Mouse (Mus musculus) kidney, adult 2 months (tissue): Measurements from ENCODE around the gene Vps25.

Experiments
- CTCF ChIP-seq: fragments of 200-500 bp; conservative IDR thresholded peaks from 2 replicates; pipeline ENCODE4 v1.5.1; 2011; ENCODE audit warnings: low read depth, mild to moderate bottlenecking, control low read depth, low read length, moderate library complexity, mixed read lengths; ENCODE audit not compliant: insufficient read depth, insufficient read length
- POLR2A ChIP-seq: fragments of 200-500 bp; IDR thresholded peaks from one replicate; pipeline ENCODE4 v1.6.1; 2011; ENCODE audit warnings: low read depth, low read length, control low read depth

- TF ChIP-seq CTCF = no peak
- no peak for TF ChIP-seq POLR2A
Observed at GRCm38 (mm10) chr11:101280837-101281236, 27.3 kb downstream of the Vps25 start.
